Mouse (Mus musculus): Measurements from ENCODE around the gene Trpv2. TPM values are rescaled to one million over a fixed set of nuclear protein-coding genes. Genes with fewer than 3 reads are reported as not detected.

Gene Trpv2
- 1 to 10 TPM; 3.4 to 4.2 TPM for total RNA-seq (2021)
- long read RNA-seq, experiment 1, partial matches to known transcripts, result 4 of 5 reads
- long read RNA-seq, experiment 1, other reads (novel, unspliced or antisense), result 1 of 5 reads
- long read RNA-seq, experiment 2, partial matches to known transcripts, result 12 of 14 reads
- long read RNA-seq, experiment 2, other reads (novel, unspliced or antisense), result 2 of 14 reads

DNA sequence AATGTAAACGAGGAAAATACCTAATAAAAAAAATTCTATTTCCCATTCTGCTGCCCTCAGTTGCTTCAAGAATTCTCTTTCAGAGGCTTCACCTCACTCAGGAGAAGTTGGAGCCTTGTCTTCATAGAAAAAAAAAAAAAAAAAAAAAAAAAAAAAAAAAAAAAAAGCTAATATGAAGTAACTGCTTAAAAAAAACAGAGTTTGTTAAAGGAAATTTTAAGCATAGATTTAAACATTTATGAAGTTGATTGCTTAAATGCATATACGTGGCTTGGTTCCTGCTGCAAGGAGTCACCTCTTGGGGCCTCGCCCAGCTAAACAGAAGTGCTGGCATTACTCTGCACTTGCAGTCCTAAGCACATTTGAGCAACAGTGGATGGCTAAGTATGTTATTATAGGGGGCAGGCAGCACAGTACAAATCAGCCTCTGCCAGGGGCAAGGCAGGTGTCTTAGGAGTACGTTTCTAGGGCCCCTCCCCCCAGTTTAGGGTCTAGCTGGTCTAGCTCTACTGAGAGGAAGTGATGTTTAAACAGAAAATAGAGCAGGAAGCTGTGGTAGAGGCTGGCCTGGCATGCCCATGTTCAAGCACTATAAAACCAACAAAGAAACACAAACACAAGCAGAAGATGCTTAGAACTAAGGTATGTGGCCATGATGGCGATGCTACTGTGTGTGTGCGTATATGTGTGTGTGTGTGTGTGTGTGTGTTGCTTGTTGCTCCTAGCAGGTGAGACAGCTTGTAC is at the start of gene Trpv2:
Gene Trpv2 (plus strand): TSS at position 528 of the 744 bp plus-strand sequence.
- no peak for DNase-seq (ENCODE audit: low spot score in 2 of 2)

- no peak for DNase-seq (ENCODE audit: low spot score in 2 of 2)
These were observed 37.2 kb upstream of the Trpv2 start for GRCm38 (mm10) chr11:62537089-62537488.

DNA sequence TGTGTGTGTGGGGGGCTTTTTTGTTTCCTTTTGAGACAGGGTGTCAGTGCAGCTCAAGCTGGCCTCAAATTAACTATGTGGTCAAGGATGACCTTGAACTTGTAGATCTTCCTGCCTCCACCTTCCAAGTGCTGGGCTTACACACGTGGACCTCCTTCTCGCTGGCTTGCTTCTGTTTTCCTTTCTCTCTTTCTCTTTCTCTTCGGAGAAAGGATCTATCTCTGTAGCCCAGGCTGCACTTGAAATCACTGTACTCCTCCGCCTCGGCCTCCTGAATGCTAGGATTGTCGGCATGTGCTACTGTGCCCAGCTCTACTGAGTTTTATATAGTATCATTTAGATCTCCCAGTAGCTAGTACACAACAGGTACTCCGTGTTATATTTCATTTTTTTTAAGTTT is 36.7 kb upstream of the Trpv2 start:
- no peak for DNase-seq (ENCODE audit: low spot score in 2 of 2)

DNA sequence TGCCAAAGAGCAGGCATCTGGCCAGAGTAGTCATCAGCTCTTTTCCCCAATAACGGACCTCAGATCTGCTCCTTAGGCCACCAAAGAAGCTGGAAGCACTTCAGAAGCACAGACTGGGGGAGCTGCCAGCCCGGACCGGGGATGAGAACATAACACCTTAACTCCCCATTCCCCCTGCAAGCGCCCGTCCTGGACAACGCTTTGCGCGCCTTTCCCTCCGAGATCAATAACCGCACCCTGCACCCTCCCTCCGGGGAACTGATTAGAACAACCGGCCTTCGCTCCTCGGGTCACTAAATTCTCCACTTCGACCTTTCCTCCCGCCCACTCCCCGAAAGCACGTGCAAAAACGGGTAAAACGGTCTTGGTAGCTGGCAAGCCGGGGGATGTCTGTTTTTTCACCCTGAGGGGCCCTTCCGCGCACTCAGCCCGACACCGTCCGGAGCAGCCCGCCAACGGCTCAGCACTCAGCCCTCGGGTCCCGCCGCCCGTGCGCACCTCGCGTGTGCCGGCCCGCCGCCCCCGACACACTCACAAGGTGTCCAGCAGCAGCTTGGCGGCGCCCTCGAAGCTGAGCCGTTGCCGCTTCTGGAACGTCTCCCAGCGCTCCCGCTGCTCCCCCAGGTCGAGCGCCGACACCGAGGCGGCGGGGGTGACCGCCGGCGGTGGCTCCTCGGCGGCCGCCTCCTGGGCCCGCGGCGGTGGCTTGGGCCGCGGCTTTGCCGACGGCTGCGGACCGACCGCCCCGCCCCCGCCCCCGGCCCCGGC is 35.8 kb upstream of the Trpv2 start:
- DNase-seq (ENCODE audit: low spot score in 2 of 2), result peak; percentile 28 to 30

- peak; percentile 56 to 59 for DNase-seq (ENCODE audit: low spot score in 2 of 2)
These were observed 35.0 kb upstream of the Trpv2 start, which contains the start of gene Cenpv for GRCm38 (mm10) chr11:62539089-62539890. Gene Cenpv, minus strand, starts transcription at chr11:62539261.

GRCm38 (mm10) chr11:62540167-62540566 is 34.1 kb upstream of the Trpv2 start:
- DNase-seq (ENCODE audit: low spot score in 2 of 2), result no peak

GRCm38 (mm10) chr11:62540969-62541368 is 33.3 kb upstream of the Trpv2 start:
- no peak for DNase-seq (ENCODE audit: low spot score in 2 of 2)

- DNase-seq (ENCODE audit: low spot score in 2 of 2), result no peak
These were observed 32.7 kb upstream of the Trpv2 start for GRCm38 (mm10) chr11:62541581-62541980.

GRCm38 (mm10) chr11:62543991-62544390 is 30.3 kb upstream of the Trpv2 start:
- no peak for DNase-seq (ENCODE audit: low spot score in 2 of 2)

DNA sequence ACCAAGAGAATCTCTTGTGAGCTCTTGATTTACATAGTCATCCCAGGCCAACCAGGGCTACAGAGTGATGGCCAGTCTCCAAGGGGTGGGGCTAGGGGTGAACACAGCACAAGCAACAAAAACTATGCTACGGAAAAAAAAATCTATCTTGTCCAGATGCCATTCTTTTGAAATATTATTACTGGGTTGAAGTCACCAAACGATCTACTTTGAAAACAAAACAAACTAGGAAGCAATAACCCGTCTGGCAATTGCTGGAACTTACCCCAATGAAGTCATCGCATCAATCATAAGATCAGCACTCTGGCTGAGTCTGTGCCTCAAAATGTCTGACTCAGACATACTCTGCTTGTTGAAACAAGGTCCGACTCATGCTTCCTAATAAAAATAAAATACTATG is 24.5 kb upstream of the Trpv2 start:
- DNase-seq (ENCODE audit: low spot score in 2 of 2), result peak in 1 of 2 experiments; percentile 30

- no peak for DNase-seq (ENCODE audit: low spot score in 2 of 2)
These were observed 24.0 kb upstream of the Trpv2 start for GRCm38 (mm10) chr11:62550227-62550685.

DNA sequence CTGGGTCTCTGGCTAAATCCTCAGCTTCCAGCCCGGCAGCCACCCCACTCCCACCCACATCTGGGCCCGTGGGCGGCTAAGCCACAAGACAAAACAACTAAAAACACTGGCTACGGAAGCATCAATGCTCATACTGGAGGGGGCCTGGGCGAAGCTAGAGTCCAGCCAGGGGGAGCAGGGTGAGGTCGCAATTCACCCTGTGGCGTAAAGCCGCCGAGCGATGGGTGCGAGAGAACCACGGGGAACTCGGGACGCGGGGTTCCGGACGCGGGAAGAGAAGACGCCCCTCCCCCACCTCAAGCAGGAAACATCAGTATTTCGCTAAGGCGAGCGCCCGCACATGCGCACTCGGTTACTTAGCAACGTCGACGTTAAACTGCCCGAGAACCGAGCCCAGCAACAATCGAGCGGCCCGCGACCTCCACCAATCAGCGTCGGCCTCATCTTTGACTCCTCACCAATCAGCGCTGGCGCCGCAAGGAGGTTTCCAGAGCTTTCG is 23.5 kb upstream of the Trpv2 start, which contains the start of gene Ubb:
Gene Ubb (plus strand): TSS at position 445 of the 499 bp plus-strand sequence.
- peak; percentile 98 to 99 for DNase-seq (ENCODE audit: low spot score in 2 of 2)

GRCm38 (mm10) chr11:62551226-62552119 is 22.8 kb upstream of the Trpv2 start:
- DNase-seq (ENCODE audit: low spot score in 2 of 2), result peak; percentile 77 to 84

DNA sequence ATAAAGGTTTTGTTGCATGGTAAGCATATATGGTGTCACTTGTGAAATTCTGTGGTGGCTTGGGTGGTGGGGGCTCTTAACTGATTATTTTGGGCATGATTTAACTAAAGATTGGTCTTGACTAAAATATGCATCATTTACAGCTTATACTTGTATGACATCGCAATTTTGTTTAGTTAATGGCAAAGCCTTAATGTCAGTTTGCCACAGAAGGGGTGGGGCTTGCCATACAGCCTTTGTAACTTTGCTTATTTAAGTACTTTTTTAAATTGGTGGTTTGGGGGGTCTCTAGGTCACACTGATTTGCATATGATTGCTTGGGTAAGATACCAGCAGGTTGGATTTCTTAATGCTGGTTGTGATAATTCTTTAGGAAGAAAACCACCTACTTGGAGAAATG is 21.1 kb upstream of the Trpv2 start:
- DNase-seq (ENCODE audit: low spot score in 2 of 2), result no peak

DNA sequence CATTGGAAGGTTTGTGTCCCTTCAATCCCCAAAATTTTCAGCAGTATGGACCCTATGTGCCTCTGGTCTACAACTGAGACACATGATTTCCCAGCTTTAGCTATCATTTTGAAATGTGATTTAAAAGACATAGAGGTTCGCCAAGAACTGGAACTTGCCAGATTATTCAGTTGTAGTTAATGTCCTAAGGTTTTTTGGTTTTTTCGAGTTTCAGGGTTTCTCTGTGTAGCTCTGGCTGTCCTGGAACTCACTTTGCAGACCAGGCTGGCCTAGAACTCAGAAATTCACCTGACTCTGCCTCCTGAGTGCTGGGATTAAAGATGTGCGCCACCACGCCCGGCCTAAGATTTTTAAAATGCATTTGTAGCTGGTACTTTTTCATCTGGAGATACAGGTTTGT is 20.7 kb upstream of the Trpv2 start:
- no peak for DNase-seq (ENCODE audit: low spot score in 2 of 2)

GRCm38 (mm10) chr11:62554163-62554855 is 20.0 kb upstream of the Trpv2 start:
- DNase-seq (ENCODE audit: low spot score in 2 of 2), result no peak

GRCm38 (mm10) chr11:62554934-62555517 is 19.3 kb upstream of the Trpv2 start:
- no peak for DNase-seq (ENCODE audit: low spot score in 2 of 2)

GRCm38 (mm10) chr11:62555896-62556412 is 18.3 kb upstream of the Trpv2 start:
- DNase-seq (ENCODE audit: low spot score in 2 of 2), result no peak
